Mouse (Mus musculus) embryonic facial prominence, embryonic 14.5 days (tissue): Measurements from ENCODE around the gene Ctsa. TPM values are rescaled to one million over a fixed set of nuclear protein-coding genes. Genes with fewer than 3 reads are reported as not detected.
"Not testable (repeated sequence)": the region's sequence is repeated elsewhere in the genome, so short reads cannot be mapped to it uniquely, and the experiment has no call there.

Experiments
- ATAC-seq: fragments of 200-750 bp; cut with Nextera tagmentation; 2 replicates; pipeline ENCODE4 v1.8.0; 2017; ENCODE audit warnings: low read depth, moderate number of reproducible peaks, moderate TSS enrichment
- DNase-seq: peaks from one replicate; pipeline ENCODE4 v3.0.0-alpha.2; 2015; ENCODE audit warnings: low spot score
- H3K27ac ChIP-seq: fragments of 300-500 bp; sonication (generic); replicated peaks from 2 replicates; pipeline ENCODE4 v1.5.1; 2014; ENCODE audit warnings: low read depth, mild to moderate bottlenecking, low read length, moderate library complexity
- H3K27me3 ChIP-seq: fragments of 300-500 bp; sonication (generic); replicated peaks from 2 replicates; pipeline ENCODE4 v1.6.1; 2014; ENCODE audit warnings: low read length; ENCODE audit not compliant: control insufficient read depth, insufficient read depth
- H3K36me3 ChIP-seq: fragments of 300-500 bp; sonication (generic); 2 replicates; pipeline ENCODE4 v1.6.1; 2014; ENCODE audit warnings: low read length, mixed read lengths; ENCODE audit not compliant: control insufficient read depth, insufficient read depth
- H3K4me1 ChIP-seq: fragments of 300-500 bp; sonication (generic); 2 replicates; pipeline ENCODE4 v1.6.1; 2014; ENCODE audit warnings: antibody characterized with exemption, low read length; ENCODE audit not compliant: control insufficient read depth, insufficient read depth
- H3K4me2 ChIP-seq: fragments of 300-500 bp; sonication (generic); 2 replicates; pipeline ENCODE4 v1.6.1; 2014; ENCODE audit warnings: low read depth, mild to moderate bottlenecking, low read length, moderate library complexity, mixed read lengths
- H3K4me3 ChIP-seq: fragments of 300-500 bp; sonication (generic); 2 replicates; pipeline ENCODE4 v1.5.1; 2014; ENCODE audit warnings: low read depth, mild to moderate bottlenecking, low read length
- H3K9ac ChIP-seq: fragments of 300-500 bp; sonication (generic); 2 replicates; pipeline ENCODE4 v1.6.1; 2014; ENCODE audit warnings: low read depth, mild to moderate bottlenecking, low read length, moderate library complexity, mixed read lengths
- H3K9me3 ChIP-seq: fragments of 300-500 bp; sonication (generic); 2 replicates; pipeline ENCODE4 v1.6.1; 2016; ENCODE audit warnings: low read length; ENCODE audit not compliant: control insufficient read depth
- WGBS: fragments of 180-500 bp; shearing (Covaris S2); extraction: QIAGEN DNeasy Blood & Tissue Kit; methylation state at CpG from one replicate; pipeline ENCODE4 v1.1.7; 2014; 5-methylcytosine and 5-hydroxymethylcytosine counted together
- polyA plus RNA-seq: library from polyadenylated mRNA; unstranded; fragments of >200 nt; fragmentation: Nextera tagmentation; extraction: Ambion mirVana; gene quantifications from 2 replicates; pipeline ENCODE4 v1.2.1, GENCODE M21; 2014

The Ctsa gene
- polyA plus RNA-seq, 1 experiment from 2014 or later, result 140 TPM

DNA sequence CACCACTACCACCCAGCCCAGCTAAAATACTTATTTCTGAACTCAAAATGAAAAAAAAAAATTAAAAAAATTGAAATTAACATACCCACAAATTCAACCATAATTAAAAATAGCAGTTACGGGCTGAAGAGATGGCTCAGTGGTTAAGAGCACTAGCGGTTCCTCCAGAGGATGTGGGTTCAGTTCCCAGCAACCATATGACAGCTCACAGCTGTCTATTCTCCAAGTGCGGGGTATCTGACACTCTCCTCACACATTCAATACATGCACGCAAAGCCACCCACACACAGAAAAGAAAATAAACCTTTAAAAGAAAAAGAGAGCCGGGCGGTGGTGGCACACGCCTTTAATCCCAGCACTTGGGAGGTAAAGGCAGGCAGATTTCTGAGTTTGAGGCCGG lies 17.4 kb downstream of the Ctsa start:
- Histone ChIP-seq H3K36me3 (peaks cover 8% of the 10 kb centered on the region; the same call in 1 of the 2 replicates), H3K4me2 (no peak overlapping the region), H3K27me3 (peaks cover 7% of the 10 kb centered on the region), H3K27ac (no peak overlapping the region), H3K4me3 (no peak overlapping the region), H3K4me1 (no peaks in the 10 kb centered on the region), H3K9ac (no peak overlapping the region), H3K9me3 (no peaks in the 10 kb centered on the region)
- ATAC-seq (no peak), DNase-seq (no peak)
- WGBS, result 71% methylated on average over 8 of the region's 8 CpGs

GRCm38 (mm10) chr2:164855572-164855971 lies 22.9 kb downstream of the Ctsa start:
- H3K4me1 ChIP-seq, H3K27ac ChIP-seq, DNase-seq, ATAC-seq, H3K9ac ChIP-seq, H3K36me3 ChIP-seq, H3K9me3 ChIP-seq, H3K4me3 ChIP-seq: not testable (repeated sequence)
- Histone ChIP-seq H3K27me3 (peaks cover 28% of the 10 kb centered on the region), H3K4me2 (peak overlapping the region; percentile 96)
- WGBS, result 75% methylated on average over 5 of the region's 5 CpGs

- H3K4me3 ChIP-seq, result peak overlapping the region; percentile 57
- peak; percentile 48 for DNase-seq
- H3K9ac ChIP-seq, result peak overlapping the region; percentile 62
- H3K36me3 ChIP-seq, result 0 out of 2 replicates have a peak, but pooled peaks cover 4% of the 10 kb centered on the region
- H3K9me3 ChIP-seq, result no peaks in the 10 kb centered on the region
- peaks cover 28% of the 10 kb centered on the region for H3K27me3 ChIP-seq
- H3K27ac ChIP-seq, result peak overlapping the region; percentile 48; the same call in 1 of the 2 replicates
- peak; percentile 24 for ATAC-seq
- 1% methylated on average over 42 of the region's 42 CpGs for WGBS
- 0 out of 2 replicates have a peak, but pooled peaks cover 6% of the 10 kb centered on the region for H3K4me1 ChIP-seq
- peak overlapping the region; percentile 96 for H3K4me2 ChIP-seq
Measured at GRCm38 (mm10) chr2:164856309-164857100, 23.8 kb downstream of the Ctsa start.

DNA sequence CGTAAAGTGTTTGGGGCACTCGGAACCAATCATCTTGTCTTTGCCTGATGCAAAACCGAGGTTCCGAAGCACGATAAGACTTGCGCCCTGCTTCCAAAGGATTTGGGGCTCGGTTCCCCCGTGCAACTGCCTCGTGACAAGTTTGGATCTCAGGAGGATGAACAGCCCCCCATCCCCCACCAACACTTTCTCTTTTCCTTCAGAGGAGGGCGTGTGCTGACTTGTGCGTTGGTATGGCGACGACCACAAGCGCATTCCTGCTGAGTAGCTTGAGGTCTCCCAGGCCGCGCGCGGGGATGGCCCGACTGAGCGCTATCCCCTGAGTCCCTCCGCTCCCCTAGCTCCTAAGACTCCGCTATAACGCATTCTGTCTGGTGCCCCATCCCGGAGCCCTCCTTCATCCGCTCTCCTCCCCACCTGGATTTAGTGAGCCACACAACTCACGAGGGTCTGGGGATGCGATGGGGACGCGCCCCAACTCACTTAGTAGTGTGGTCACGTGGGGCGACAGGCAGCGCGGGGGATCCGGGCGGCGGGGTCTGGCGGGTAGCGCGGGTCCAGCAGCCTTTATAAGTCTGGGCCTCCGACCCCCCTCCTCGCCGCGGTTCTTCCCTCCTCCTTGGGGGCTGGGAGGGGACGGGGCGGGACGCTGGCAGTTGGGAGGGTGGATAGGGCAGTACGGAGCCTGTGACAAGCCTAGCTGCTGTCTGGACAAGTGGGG lies 24.6 kb downstream of the Ctsa start, which contains the start of gene Pltp:
Gene Pltp, minus strand, starts transcription at position 611 of the 721 bp plus-strand sequence.
- H3K27ac ChIP-seq, result peak within 1 kb of the TSS; percentile 74
- peak within 1 kb of the TSS; percentile 96 for H3K4me2 ChIP-seq
- no peaks in the 10 kb centered on the region for H3K36me3 ChIP-seq
- H3K27me3 ChIP-seq, result peaks cover 28% of the 10 kb centered on the region
- WGBS, result 1% methylated on average over 32 of the region's 47 CpGs
- peak; percentile 85 for ATAC-seq
- no peaks in the 10 kb centered on the region for H3K9me3 ChIP-seq
- peaks cover 11% of the 10 kb centered on the region for H3K4me1 ChIP-seq
- H3K4me3 ChIP-seq, result peak within 1 kb of the TSS; percentile 57
- peak within 1 kb of the TSS; percentile 62 for H3K9ac ChIP-seq
- DNase-seq, result peak; percentile 92

GRCm38 (mm10) chr2:164857842-164858553 lies 25.3 kb downstream of the Ctsa start:
- ATAC-seq (no peak), DNase-seq (no peak)
- Histone ChIP-seq H3K9me3 (no peaks in the 10 kb centered on the region), H3K27me3 (peaks cover 28% of the 10 kb centered on the region), H3K4me3 (peak overlapping the region; percentile 57), H3K9ac (peak overlapping the region; percentile 62), H3K4me1 (peaks cover 14% of the 10 kb centered on the region), H3K27ac (peak overlapping the region; percentile 74), H3K36me3 (no peaks in the 10 kb centered on the region), H3K4me2 (peak overlapping the region; percentile 96)
- 8% methylated on average over 19 of the region's 19 CpGs for WGBS

DNA sequence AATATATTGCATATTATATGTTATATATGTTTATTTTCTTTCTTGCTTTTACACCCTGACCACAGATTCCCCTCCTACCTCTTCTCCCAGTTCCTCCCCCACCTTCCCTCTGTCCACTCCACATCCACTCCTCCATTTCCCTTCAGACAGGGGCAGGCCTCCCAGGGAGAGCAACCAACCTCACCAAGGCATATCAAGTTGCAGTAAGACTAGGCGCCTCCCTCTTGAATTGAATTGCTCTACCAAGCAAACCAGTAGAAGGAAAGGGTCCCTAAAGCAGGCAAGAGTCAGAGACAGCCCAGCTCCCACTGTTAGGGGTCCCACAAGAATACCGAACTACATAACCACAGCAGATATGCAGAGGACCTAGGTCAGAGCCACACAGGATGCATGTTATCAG lies 26.5 kb downstream of the Ctsa start:
- H3K9me3 ChIP-seq, result no peaks in the 10 kb centered on the region
- H3K27me3 ChIP-seq, result peaks cover 28% of the 10 kb centered on the region
- no peak overlapping the region for H3K9ac ChIP-seq
- H3K27ac ChIP-seq, result no peak overlapping the region
- no peak for ATAC-seq
- no peak overlapping the region for H3K4me2 ChIP-seq
- 37% methylated on average over 2 of the region's 2 CpGs for WGBS
- H3K4me1 ChIP-seq, result peaks cover 14% of the 10 kb centered on the region
- no peak for DNase-seq
- no peak overlapping the region for H3K4me3 ChIP-seq
- H3K36me3 ChIP-seq, result no peaks in the 10 kb centered on the region

DNA sequence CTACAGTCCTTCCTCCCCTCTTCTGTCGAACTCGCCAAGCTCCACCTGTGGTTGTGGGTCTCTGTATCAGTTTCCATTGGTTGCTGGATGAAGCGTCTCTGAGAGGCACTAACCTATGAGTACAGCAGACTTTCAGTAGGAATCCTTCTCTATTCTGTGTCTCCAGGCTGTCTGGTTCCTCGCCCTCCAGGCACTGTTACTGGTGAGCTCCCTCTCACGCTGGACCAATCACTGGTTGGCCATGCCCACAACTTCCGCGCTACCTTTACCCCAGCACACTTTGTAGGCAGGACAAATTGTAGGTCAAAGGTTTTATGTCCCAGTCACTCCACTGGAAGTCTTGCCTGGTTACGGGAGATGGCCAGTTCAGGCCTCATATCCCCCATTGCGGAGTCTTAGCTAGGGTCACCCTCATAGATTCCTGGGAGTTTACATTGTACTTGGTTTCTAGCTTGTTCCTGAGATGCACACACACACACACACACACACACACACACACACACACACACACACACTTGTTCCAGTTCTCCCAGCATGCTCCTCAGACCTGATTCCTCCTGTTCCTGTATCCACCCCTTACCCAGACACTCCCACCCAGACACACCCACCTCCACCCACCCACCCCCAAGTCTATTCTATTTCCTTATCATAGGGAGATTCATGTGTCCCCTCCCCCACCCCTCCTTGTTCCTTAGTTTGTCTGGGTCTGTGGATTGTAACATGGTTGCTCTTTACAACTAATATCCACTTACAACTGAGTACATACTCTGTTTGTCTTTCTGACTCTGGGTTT lies 27.2 kb downstream of the Ctsa start:
- Histone ChIP-seq H3K4me1 (peaks cover 14% of the 10 kb centered on the region), H3K9ac (no peak overlapping the region), H3K9me3 (no peaks in the 10 kb centered on the region), H3K4me3 (no peak overlapping the region), H3K27ac (no peak overlapping the region), H3K36me3 (no peaks in the 10 kb centered on the region), H3K4me2 (no peak overlapping the region), H3K27me3 (peaks cover 23% of the 10 kb centered on the region)
- DNase-seq (no peak), ATAC-seq (no peak)
- WGBS, result 57% methylated on average over 9 of the region's 9 CpGs

DNA sequence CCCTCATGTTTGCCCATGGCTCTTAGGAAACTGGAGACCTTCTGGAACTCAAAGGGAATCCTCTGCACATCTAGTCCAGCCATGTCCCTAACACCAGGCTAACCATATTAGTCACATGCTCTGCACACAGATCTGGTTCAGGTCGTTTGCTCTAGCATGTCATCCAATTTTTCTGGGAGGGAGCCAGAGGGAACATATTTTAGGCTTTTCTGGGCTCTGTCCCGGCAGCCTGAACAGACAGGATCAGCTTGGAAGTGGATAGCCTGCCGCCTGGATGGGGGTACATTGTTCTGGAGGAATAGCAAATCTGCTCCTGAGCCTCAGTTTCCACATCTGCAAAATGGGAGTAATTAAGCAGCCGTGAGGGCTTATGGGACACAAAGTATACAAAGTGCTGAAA lies 28.4 kb downstream of the Ctsa start:
- 55% methylated on average over 4 of the region's 4 CpGs for WGBS
- H3K27ac ChIP-seq, result no peak overlapping the region

More for the DNA sequence above, 28.4 kb downstream of the Ctsa start:
- peaks cover 16% of the 10 kb centered on the region for H3K27me3 ChIP-seq
- no peaks in the 10 kb centered on the region for H3K36me3 ChIP-seq
- H3K9ac ChIP-seq, result no peak overlapping the region
- no peak for ATAC-seq
- H3K4me2 ChIP-seq, result no peak overlapping the region
- H3K4me3 ChIP-seq, result no peak overlapping the region
- no peaks in the 10 kb centered on the region for H3K9me3 ChIP-seq
- DNase-seq, result no peak
- H3K4me1 ChIP-seq, result peaks cover 14% of the 10 kb centered on the region
